Mouse (Mus musculus): ENCODE data around the gene Tspan1.

Tspan1 gene

GRCm38 (mm10) chr4:116167404-116167803, at the start of gene Tspan1:
TSS of gene Tspan1 (minus strand) at chr4:116167601.
- DNase-seq: peak; percentile 69 to 81

GRCm38 (mm10) chr4:116217046-116217445, 49.6 kb upstream of the Tspan1 start:
- peak; percentile 11 to 34 for DNase-seq

GRCm38 (mm10) chr4:116215895-116216605, 48.6 kb upstream of the Tspan1 start:
- DNase-seq: no peak

- no peak for DNase-seq
These were observed 41.5 kb upstream of the Tspan1 start for GRCm38 (mm10) chr4:116208891-116209290.

- DNase-seq: no peak
These were observed 39.1 kb upstream of the Tspan1 start for GRCm38 (mm10) chr4:116206531-116206930.

GRCm38 (mm10) chr4:116204422-116204821, 37.0 kb upstream of the Tspan1 start:
- DNase-seq: no peak

GRCm38 (mm10) chr4:116198422-116198821, 31.0 kb upstream of the Tspan1 start:
- peak in 1 of 2 experiments; percentile 13 for DNase-seq

- no peak for DNase-seq
These were observed 26.4 kb upstream of the Tspan1 start for GRCm38 (mm10) chr4:116193583-116194383.

GRCm38 (mm10) chr4:116192286-116192835, 25.0 kb upstream of the Tspan1 start:
- DNase-seq: peak in 1 of 2 experiments; percentile 49

GRCm38 (mm10) chr4:116185083-116185482, 17.7 kb upstream of the Tspan1 start:
- no peak for DNase-seq

- DNase-seq: peak; percentile 64 to 65
These were observed 15.3 kb upstream of the Tspan1 start for GRCm38 (mm10) chr4:116182745-116183144.

GRCm38 (mm10) chr4:116182079-116182478, 14.7 kb upstream of the Tspan1 start:
- DNase-seq: no peak

GRCm38 (mm10) chr4:116177140-116177539, 9.7 kb upstream of the Tspan1 start:
- DNase-seq: peak; percentile 85 to 89

- DNase-seq: peak; percentile 84 to 89
These were observed 9.2 kb upstream of the Tspan1 start for GRCm38 (mm10) chr4:116176543-116176988.

GRCm38 (mm10) chr4:116175711-116176542, 8.5 kb upstream of the Tspan1 start:
- DNase-seq: no peak

- no peak for DNase-seq
These were observed 7.7 kb upstream of the Tspan1 start for GRCm38 (mm10) chr4:116175136-116175535.

GRCm38 (mm10) chr4:116174466-116175116, 7.2 kb upstream of the Tspan1 start:
- peak; percentile 71 to 77 for DNase-seq

GRCm38 (mm10) chr4:116173752-116174151, 6.4 kb upstream of the Tspan1 start:
- DNase-seq: no peak

- no peak for DNase-seq
These were observed 5.7 kb upstream of the Tspan1 start, which contains the start of the genes 1700042G07Rik and Gm49337 for GRCm38 (mm10) chr4:116173072-116173471. TSS of gene 1700042G07Rik (plus strand) at chr4:116173372. TSS of gene Gm49337 (plus strand) at chr4:116173384.

- no peak for DNase-seq
These were observed 1.9 kb upstream of the Tspan1 start for GRCm38 (mm10) chr4:116169353-116169672.

- peak; percentile 70 to 93 for DNase-seq
These were observed 1.4 kb upstream of the Tspan1 start for GRCm38 (mm10) chr4:116168617-116169352.
